Mouse (Mus musculus) embryo, embryonic 9.5 days (tissue): ENCODE data around the gene Slc16a2.
"Not testable (repeated sequence)": the region's sequence is repeated elsewhere in the genome, so short reads cannot be mapped to it uniquely, and the experiment has no call there.

Experiments
- DNase-seq: peaks from one replicate; pipeline ENCODE4 v3.0.0-alpha.2; 2017; ENCODE audit errors: extremely low spot score

Gene Slc16a2

DNA sequence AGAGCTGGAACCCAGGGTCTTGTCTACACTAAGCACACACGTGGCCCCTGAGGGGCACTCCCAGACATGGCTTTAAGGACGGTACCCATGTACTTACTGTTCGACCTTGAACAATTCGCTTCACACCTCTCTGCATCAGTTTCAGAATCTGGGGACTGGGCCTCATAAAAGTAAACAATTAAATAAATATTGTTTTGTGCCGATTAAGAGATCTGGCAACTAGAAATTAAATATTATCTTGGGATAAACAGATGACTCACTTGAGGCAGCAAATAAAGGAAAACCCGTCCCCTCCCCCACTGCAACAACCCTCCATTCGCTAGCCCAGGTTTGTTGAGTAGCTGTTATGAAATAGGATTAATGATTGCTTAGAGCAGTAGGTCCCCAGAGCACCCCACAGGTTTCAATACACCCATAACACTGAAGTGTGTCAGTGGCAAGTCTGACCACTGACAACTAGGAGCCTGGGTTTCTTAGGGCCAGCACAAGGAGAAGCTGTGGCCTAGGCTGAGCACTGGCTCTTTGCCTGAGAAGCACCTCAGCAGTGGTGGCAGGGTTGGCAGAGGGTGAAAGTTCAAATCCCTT is 87.7 kb downstream of the Slc16a2 start:
- no peak for DNase-seq

DNA sequence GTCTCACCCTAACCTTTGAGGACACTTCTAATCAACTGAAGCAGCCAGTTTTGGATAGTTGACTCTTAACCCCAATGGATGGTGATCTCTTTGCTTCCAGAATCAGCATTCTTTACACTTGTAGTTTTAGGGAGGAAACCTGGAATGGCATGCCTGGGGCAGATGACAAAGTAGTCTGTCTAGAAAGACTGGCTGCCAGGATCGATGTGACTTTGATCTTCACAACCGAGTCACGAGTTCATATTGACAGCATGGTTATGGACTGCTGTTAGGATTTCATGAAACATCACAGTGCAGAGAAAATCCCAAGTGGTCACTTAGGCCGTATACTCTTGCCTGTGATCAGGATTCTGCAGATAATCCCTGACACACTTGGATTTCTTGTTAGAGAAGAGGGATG is 88.7 kb downstream of the Slc16a2 start:
- DNase-seq, result no peak

GRCm38 (mm10) chrX:103732033-103732703 is 89.6 kb downstream of the Slc16a2 start:
- DNase-seq, result no peak

GRCm38 (mm10) chrX:103722437-103722836 is 99.3 kb downstream of the Slc16a2 start:
- no peak for DNase-seq

GRCm38 (mm10) chrX:103719618-103720185 is 102.1 kb downstream of the Slc16a2 start:
- DNase-seq, result no peak

DNA sequence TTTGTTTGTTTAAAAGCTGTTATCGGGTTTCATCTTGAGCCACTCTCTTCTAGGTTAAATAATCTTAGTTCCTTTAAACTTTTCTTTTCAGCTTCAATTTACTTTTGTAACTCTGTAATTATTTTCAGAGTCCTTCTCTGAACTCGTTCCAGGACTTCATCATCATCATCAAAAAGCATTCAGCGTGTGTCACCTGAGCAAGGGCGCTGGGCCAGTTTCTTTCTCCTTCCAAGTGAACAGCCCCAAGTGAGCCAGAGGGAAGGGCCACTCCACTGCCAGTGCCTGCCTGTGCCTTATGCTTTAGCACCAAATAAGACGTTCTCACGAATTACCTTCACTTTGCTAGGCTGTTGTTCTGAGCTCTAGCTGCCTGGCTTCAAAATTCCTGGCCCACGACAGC is 108.9 kb downstream of the Slc16a2 start:
- no peak for DNase-seq

- DNase-seq, result no peak
Measured at GRCm38 (mm10) chrX:103709671-103710070, 112.1 kb downstream of the Slc16a2 start.

DNA sequence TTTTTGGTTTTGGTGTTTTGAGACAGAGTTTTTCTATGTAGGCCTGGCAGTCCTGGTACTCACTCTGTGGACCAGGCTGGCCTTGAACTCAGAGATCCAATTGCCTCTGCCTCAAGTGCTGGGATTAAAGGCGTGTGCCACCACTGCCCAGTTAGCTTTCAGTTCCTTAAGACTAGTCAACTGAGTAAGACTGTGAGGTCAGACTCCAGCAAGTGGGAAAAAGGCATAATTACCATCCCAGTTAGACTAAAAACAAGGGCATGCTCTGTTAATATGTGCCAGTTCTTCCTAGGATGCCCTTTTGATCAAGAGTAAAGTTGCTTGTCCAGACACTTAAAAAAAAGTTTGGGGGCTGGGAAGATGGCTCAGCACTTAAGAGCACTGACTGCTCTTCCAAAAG is 113.2 kb downstream of the Slc16a2 start:
- no peak for DNase-seq

GRCm38 (mm10) chrX:103704611-103705010 is 117.2 kb downstream of the Slc16a2 start:
- no peak for DNase-seq

- no peak for DNase-seq
Measured at GRCm38 (mm10) chrX:103704024-103704423, 117.8 kb downstream of the Slc16a2 start.

DNA sequence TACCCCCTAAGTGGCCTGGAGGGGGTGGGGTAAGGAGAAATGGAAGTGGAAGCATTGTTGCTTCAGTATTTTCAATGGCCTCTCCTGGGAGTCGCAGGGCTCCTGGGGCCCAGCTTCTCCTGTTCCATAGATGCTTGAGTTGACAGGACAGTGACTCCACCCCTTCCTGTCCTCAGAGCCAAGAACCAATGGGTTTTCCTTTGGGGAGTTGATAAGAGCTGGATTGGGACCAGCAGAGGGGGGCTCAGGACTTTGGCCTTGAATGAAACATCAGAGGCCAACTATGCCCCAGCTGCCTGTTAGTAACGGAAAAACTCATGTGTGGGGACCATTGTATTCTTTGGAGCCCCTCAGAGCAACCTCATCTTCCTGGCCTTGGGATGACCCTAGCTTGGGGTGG is 124.0 kb downstream of the Slc16a2 start:
- DNase-seq, result no peak

- DNase-seq, result no peak
Measured at GRCm38 (mm10) chrX:103696081-103696519, 125.7 kb downstream of the Slc16a2 start.

DNA sequence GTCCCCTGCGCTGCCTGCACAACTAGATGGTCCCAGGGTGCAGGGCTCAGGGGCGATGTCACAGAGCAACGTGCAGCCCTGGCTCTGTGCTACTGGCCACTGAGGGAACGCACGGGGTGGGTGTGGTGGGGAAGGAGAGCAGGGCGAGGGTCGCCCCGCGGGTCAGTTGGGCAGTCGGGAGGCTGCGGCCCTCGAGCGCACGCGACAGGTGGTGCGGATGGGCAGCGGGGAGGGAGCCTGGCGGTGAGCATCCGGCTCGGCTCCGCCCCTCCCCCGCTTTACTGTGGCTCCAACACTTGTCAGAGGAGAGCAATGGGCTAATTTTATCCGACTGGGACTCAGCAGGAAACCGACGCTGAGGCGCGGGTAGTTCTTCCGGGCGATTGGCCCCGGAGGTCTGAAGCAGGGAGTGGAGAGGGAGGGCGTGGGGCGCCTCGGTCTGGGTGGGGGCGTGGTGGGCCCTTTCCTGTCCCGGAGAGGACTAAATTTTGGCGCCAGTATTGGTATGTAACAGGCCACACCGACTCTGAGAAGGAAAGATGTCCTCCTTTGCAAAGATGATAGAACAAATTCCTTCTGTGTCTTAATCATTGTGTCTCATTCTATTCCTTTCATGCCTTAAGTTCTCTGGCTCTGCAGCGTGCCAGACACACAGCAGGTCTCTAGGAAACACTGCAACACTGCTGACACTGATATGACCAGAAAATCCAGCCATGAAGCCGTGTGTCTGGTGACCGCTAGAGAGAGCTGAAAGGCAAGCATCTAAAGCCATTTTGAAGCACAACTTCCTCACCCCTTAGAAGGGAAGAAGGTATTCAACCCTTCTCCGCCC is 126.4 kb downstream of the Slc16a2 start:
- DNase-seq, result peak; percentile 51

DNA sequence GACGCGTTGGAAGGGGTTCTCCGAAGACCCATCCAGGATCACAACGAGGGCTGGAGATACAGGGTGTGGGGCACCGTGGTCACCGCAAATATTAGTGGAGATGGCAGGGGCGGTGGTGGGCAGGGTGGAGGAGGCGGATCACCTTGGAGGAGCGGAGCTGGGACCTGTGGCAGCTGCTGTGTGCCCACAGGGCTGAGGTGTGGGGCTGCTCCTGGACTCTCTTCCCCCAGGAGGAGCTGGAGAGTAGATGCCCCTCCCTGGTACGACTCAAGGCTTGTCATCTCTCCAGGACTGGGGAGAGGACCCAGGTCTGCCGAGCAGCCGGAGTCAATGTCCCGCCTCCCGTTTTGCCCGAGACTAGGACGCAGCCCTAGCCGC is 127.0 kb downstream of the Slc16a2 start:
- DNase-seq, result no peak

DNA sequence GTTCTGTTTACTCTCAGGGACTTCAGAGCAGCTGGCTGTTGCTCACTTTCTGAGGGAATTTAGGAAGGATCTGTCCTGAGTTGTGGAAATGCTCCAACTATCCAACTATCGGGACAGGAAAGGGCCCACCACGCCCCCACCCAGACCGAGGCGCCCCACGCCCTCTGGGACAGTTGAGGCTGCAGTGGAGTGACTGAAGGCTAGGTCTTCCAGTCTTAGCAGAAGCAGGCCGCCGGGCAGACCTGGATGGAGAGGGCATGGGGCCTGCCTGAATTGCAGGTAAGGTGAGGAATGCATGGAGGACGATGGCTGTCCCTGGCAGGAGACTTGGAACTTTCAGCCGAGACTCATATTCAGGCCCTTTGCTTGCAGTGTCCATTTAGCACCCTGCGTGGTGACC is 127.4 kb downstream of the Slc16a2 start:
- no peak for DNase-seq

GRCm38 (mm10) chrX:103692916-103693315 is 128.9 kb downstream of the Slc16a2 start:
- no peak for DNase-seq

DNA sequence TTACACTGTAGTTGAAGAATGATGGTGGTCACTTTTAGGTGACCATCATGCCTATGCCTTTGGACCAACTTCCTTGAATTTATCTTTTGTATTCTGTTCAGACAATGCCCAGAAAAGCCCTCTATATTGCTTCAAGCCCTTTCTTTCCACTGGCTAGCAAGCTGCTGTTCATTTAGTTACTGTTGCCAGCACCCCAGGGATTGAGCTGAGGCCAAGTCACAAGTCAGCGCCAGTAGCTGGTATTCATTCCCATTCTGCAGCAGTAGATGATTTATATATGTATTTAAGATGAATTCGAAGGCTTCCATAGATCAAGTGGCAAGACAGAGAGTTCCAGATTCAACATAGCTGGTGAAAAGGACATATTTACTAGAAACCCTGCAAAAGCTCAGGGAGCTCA is 133.2 kb downstream of the Slc16a2 start:
- no peak for DNase-seq

DNA sequence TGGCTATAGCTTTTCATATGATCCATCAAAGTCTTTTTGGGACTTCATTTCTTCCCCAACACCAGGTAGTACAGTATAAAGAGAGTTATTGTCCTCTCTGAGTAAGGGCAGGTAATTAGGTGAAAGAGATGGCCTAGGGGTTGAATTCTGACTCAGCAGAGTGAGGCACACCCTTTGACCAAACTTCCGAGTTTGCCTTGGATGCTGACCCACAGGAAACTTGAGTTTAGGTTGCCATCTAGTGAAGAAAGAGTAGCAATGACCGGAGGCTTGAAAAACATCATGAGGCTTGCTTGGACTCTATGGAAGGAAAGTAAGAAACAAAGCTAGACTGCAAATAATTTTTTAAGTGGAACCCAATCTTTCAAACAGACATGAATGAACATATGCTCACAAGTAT is 147.1 kb downstream of the Slc16a2 start:
- no peak for DNase-seq

DNA sequence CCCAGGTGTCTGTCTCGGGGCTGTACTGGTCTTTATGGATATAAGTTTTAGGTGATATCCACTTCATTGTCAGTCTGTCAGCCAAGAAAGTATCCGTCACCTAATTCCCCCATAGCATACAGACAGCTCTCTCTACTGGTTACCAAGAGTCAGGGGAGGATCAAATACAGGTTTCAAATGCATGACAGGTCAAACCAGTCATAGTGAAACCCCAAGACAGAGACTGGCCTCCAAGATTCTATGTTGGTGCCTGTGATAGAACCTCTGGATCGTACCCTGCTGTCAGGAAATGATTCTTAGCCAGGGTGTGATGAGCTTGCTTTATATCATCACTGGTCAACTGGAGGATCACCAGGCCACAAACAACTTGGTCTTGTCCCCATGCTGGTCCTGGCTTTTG is 148.0 kb downstream of the Slc16a2 start:
- DNase-seq, result no peak

GRCm38 (mm10) chrX:103670245-103670644 is 151.5 kb downstream of the Slc16a2 start:
- no peak for DNase-seq

DNA sequence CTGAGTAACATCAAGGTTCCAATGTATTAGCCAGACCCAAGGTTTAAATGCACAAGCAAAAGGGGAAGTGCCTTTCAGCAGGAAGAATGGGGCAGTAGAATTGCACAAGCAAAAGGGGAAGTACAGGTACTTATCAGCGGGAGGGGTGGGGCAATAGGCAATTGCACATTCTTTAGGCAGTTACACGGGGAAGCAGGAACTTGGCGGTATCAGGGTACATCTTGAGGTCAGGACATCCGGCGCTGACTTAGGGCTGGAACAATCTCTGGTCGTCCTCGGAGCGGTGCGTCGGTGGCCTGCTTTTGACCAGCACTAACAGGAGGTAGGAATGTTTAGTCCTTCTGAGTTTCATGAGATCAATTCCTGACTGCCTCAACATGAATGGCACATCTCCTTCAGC is 157.3 kb downstream of the Slc16a2 start:
- not testable (repeated sequence) for DNase-seq

GRCm38 (mm10) chrX:103658985-103659384 is 162.8 kb downstream of the Slc16a2 start:
- no peak for DNase-seq

DNA sequence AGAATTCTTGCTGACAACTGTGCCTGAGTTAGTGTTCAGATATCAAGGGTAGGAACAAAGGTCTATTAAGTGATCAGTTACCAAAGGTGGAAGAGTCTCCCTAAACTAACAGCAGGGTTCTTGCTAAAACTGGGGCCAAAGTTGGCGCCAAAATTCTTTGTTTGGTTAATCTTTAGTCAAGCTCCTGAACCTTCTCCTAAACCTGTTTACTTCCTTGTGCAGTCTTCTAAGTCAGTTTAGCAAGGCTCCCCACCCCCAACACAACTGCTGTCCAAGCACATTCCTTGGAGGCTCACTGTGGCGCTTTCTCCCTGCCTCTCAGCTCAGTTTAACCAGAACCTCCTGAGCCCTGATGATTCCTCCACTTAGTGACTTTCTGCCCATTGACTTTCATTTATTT is 168.8 kb downstream of the Slc16a2 start:
- DNase-seq, result peak; percentile 14
